Mouse (Mus musculus) heart, embryonic 16.5 days (tissue): Measurements from ENCODE around the gene Nbea. TPM values are rescaled to one million over a fixed set of nuclear protein-coding genes. Genes with fewer than 3 reads are reported as not detected.
A peak's percentile ranks its signal among the peaks of the same experiment; 100 is the strongest.

Source experiments
- ATAC-seq: fragments of 200-750 bp; cut with Nextera tagmentation; replicated peaks from 2 replicates; pipeline ENCODE4 v1.8.0; 2017; ENCODE audit warnings: moderate number of reproducible peaks; ENCODE audit not compliant: insufficient read depth, low FRiP score; ENCODE audit errors: extremely low read depth
- H3K27ac ChIP-seq: fragments of 300-500 bp; sonication (generic); 2 replicates; pipeline ENCODE4 v1.5.1; 2014; ENCODE audit warnings: mild to moderate bottlenecking, low read length, control low read depth, moderate library complexity
- H3K27me3 ChIP-seq: fragments of 300-500 bp; sonication (generic); 2 replicates; pipeline ENCODE4 v1.6.1; 2014; ENCODE audit warnings: low read length, mixed read lengths; ENCODE audit not compliant: control insufficient read depth, insufficient read depth
- H3K36me3 ChIP-seq: fragments of 300-500 bp; sonication (generic); 2 replicates; pipeline ENCODE4 v1.6.1; 2014; ENCODE audit not compliant: control insufficient read depth, insufficient read depth
- H3K4me1 ChIP-seq: fragments of 300-500 bp; sonication (generic); 2 replicates; pipeline ENCODE4 v1.6.1; 2014; ENCODE audit warnings: low read length, mixed read lengths; ENCODE audit not compliant: control insufficient read depth, insufficient read depth
- H3K4me2 ChIP-seq: fragments of 300-500 bp; sonication (generic); 2 replicates; pipeline ENCODE4 v1.6.1; 2014; ENCODE audit warnings: low read depth, mild to moderate bottlenecking, control low read depth, low read length
- H3K4me3 ChIP-seq: fragments of 300-500 bp; sonication (generic); 2 replicates; pipeline ENCODE4 v1.5.1; 2014; ENCODE audit warnings: mild to moderate bottlenecking, control low read depth, low read length
- H3K9ac ChIP-seq: fragments of 300-500 bp; sonication (generic); 2 replicates; pipeline ENCODE4 v1.6.1; 2014; ENCODE audit warnings: low read length, control low read depth
- H3K9me3 ChIP-seq: fragments of 300-500 bp; sonication (generic); replicated peaks from 2 replicates; pipeline ENCODE4 v1.6.1; 2016; ENCODE audit warnings: low read length; ENCODE audit not compliant: control insufficient read depth
- whole genome bisulfite sequencing: fragments of 180-500 bp; shearing (Covaris S2); extraction: QIAGEN DNeasy Blood & Tissue Kit; methylation state at CpG from one replicate; pipeline ENCODE4 v1.1.7; 2014; 5-methylcytosine and 5-hydroxymethylcytosine counted together
- polyA plus RNA-seq: library from polyadenylated mRNA; unstranded; fragments of >200 nt; fragmentation: Nextera tagmentation; extraction: Ambion mirVana; gene quantifications from 2 replicates; pipeline ENCODE4 v1.2.1, GENCODE M21; 2015

The Nbea gene
- polyA plus RNA-seq, 1 experiment from 2014 or later = 7.0 TPM

- Histone ChIP-seq H3K27me3 (no peaks in the 10 kb centered on the region), H3K36me3 (no peaks in the 10 kb centered on the region), H3K4me3 (no peak overlapping the region), H3K9ac (no peak overlapping the region), H3K9me3 (no peaks in the 10 kb centered on the region), H3K4me2 (no peak overlapping the region), H3K4me1 (no peaks in the 10 kb centered on the region), H3K27ac (no peak overlapping the region)
- 51% methylated on average over 10 of the region's 10 CpGs for WGBS
- no peak for ATAC-seq
Measured at GRCm38 (mm10) chr3:55828481-55829256, 354.8 kb downstream of the Nbea start.

GRCm38 (mm10) chr3:55824864-55825263 is 358.6 kb downstream of the Nbea start:
- Histone ChIP-seq H3K9me3 (peaks cover 2% of the 10 kb centered on the region; the same call in 1 of the 2 replicates), H3K27me3 (no peaks in the 10 kb centered on the region), H3K4me2 (no peak overlapping the region), H3K4me3 (no peak overlapping the region), H3K9ac (no peak overlapping the region), H3K27ac (no peak overlapping the region), H3K4me1 (no peaks in the 10 kb centered on the region), H3K36me3 (peaks cover 2% of the 10 kb centered on the region; the same call in 1 of the 2 replicates)
- 50% methylated on average over 3 of the region's 3 CpGs for WGBS
- no peak for ATAC-seq

GRCm38 (mm10) chr3:55819598-55819997 is 363.9 kb downstream of the Nbea start:
- no peak for ATAC-seq
- H3K4me3 ChIP-seq = no peak overlapping the region
- peaks cover 2% of the 10 kb centered on the region; the same call in 1 of the 2 replicates for H3K9me3 ChIP-seq
- no peak overlapping the region for H3K4me2 ChIP-seq
- H3K4me1 ChIP-seq = peaks cover 8% of the 10 kb centered on the region
- no peaks in the 10 kb centered on the region for H3K27me3 ChIP-seq
- H3K27ac ChIP-seq = no peak overlapping the region
- peaks cover 2% of the 10 kb centered on the region; the same call in 1 of the 2 replicates for H3K36me3 ChIP-seq
- no peak overlapping the region for H3K9ac ChIP-seq

- Histone ChIP-seq H3K4me1 (peaks cover 8% of the 10 kb centered on the region), H3K4me2 (no peak overlapping the region), H3K27ac (no peak overlapping the region), H3K27me3 (no peaks in the 10 kb centered on the region), H3K4me3 (no peak overlapping the region), H3K36me3 (peaks cover 2% of the 10 kb centered on the region; the same call in 1 of the 2 replicates), H3K9me3 (peaks cover 2% of the 10 kb centered on the region; the same call in 1 of the 2 replicates), H3K9ac (no peak overlapping the region)
- WGBS = 74% methylated on average over 2 of the region's 2 CpGs
- no peak for ATAC-seq
Measured at GRCm38 (mm10) chr3:55818082-55818481, 365.4 kb downstream of the Nbea start.

GRCm38 (mm10) chr3:55816638-55817375 is 366.7 kb downstream of the Nbea start:
- Histone ChIP-seq H3K4me3 (no peak overlapping the region), H3K9me3 (peaks cover 2% of the 10 kb centered on the region; the same call in 1 of the 2 replicates), H3K4me2 (no peak overlapping the region), H3K36me3 (peaks cover 2% of the 10 kb centered on the region; the same call in 1 of the 2 replicates), H3K27ac (peak overlapping the region; percentile 49), H3K9ac (no peak overlapping the region), H3K4me1 (peaks cover 8% of the 10 kb centered on the region), H3K27me3 (no peaks in the 10 kb centered on the region)
- WGBS = 37% methylated on average over 6 of the region's 6 CpGs
- peak; percentile 45; the same call in 1 of the 2 replicates for ATAC-seq

GRCm38 (mm10) chr3:55816096-55816495 is 367.4 kb downstream of the Nbea start:
- H3K4me1 ChIP-seq = peaks cover 8% of the 10 kb centered on the region

GRCm38 (mm10) chr3:55814993-55815625 is 368.4 kb downstream of the Nbea start:
- no peak for ATAC-seq
- Histone ChIP-seq H3K4me1 (peaks cover 8% of the 10 kb centered on the region), H3K36me3 (no peaks in the 10 kb centered on the region), H3K27me3 (no peaks in the 10 kb centered on the region), H3K9ac (no peak overlapping the region), H3K9me3 (no peaks in the 10 kb centered on the region), H3K27ac (no peak overlapping the region), H3K4me3 (no peak overlapping the region), H3K4me2 (no peak overlapping the region)
- 48% methylated on average over 5 of the region's 5 CpGs for WGBS

More at GRCm38 (mm10) chr3:55816096-55816495, 367.4 kb downstream of the Nbea start:
- Histone ChIP-seq H3K4me2 (no peak overlapping the region), H3K27ac (no peak overlapping the region), H3K27me3 (no peaks in the 10 kb centered on the region), H3K4me3 (no peak overlapping the region), H3K9me3 (no peaks in the 10 kb centered on the region), H3K9ac (no peak overlapping the region), H3K36me3 (no peaks in the 10 kb centered on the region)
- no peak for ATAC-seq
- 62% methylated on average over 5 of the region's 5 CpGs for WGBS

- H3K36me3 ChIP-seq = no peaks in the 10 kb centered on the region
- H3K4me3 ChIP-seq = no peak overlapping the region
- no peak overlapping the region for H3K4me2 ChIP-seq
- H3K27me3 ChIP-seq = no peaks in the 10 kb centered on the region
- no peak for ATAC-seq
- H3K9ac ChIP-seq = no peak overlapping the region
- peaks cover 15% of the 10 kb centered on the region for H3K4me1 ChIP-seq
- H3K9me3 ChIP-seq = no peaks in the 10 kb centered on the region
- H3K27ac ChIP-seq = no peak overlapping the region
- 66% methylated on average over 2 of the region's 2 CpGs for WGBS
Measured at GRCm38 (mm10) chr3:55794768-55795167, 388.7 kb downstream of the Nbea start.
